Mouse (Mus musculus): ENCODE results near the gene Vezf1. TPM values are rescaled to one million over a fixed set of nuclear protein-coding genes. Genes with fewer than 3 reads are reported as not detected.

Vezf1 gene
- polyA plus RNA-seq, 1 experiment from 2014 or later: 7.6 TPM

- Histone ChIP-seq H3K4me1 (replicated peaks) (peaks cover 45% of the 10 kb centered on the region), H3K27ac (no peak overlapping the region), H3K4me2 (no peak overlapping the region), H3K9me3 (replicated peaks) (no peaks in the 10 kb centered on the region), H3K4me3 (replicated peaks) (no peak overlapping the region), H3K27me3 (no peaks in the 10 kb centered on the region), H3K9ac (no peak overlapping the region), H3K36me3 (no peaks in the 10 kb centered on the region)
- ATAC-seq (ENCODE audit: low read depth): no peak
- 27% methylated on average over 10 of the region's 10 CpGs for WGBS (ENCODE audit: insufficient replicate concordance)
- DNase-seq: no peak
Observed at GRCm38 (mm10) chr11:88117356-88118090, 49.4 kb downstream of the Vezf1 start.

GRCm38 (mm10) chr11:88118091-88118440 is 50.0 kb downstream of the Vezf1 start:
- no peaks in the 10 kb centered on the region for H3K27me3 ChIP-seq
- 43% methylated on average over 6 of the region's 6 CpGs for WGBS (ENCODE audit: insufficient replicate concordance)
- H3K9ac ChIP-seq: no peak overlapping the region
- H3K4me1 ChIP-seq (replicated peaks): peaks cover 45% of the 10 kb centered on the region
- H3K9me3 ChIP-seq (replicated peaks): no peaks in the 10 kb centered on the region
- DNase-seq (no peak), ATAC-seq (ENCODE audit: low read depth) (no peak)
- no peak overlapping the region for H3K4me3 ChIP-seq (replicated peaks)
- H3K27ac ChIP-seq: no peak overlapping the region
- no peak overlapping the region for H3K4me2 ChIP-seq
- H3K36me3 ChIP-seq: no peaks in the 10 kb centered on the region

DNA sequence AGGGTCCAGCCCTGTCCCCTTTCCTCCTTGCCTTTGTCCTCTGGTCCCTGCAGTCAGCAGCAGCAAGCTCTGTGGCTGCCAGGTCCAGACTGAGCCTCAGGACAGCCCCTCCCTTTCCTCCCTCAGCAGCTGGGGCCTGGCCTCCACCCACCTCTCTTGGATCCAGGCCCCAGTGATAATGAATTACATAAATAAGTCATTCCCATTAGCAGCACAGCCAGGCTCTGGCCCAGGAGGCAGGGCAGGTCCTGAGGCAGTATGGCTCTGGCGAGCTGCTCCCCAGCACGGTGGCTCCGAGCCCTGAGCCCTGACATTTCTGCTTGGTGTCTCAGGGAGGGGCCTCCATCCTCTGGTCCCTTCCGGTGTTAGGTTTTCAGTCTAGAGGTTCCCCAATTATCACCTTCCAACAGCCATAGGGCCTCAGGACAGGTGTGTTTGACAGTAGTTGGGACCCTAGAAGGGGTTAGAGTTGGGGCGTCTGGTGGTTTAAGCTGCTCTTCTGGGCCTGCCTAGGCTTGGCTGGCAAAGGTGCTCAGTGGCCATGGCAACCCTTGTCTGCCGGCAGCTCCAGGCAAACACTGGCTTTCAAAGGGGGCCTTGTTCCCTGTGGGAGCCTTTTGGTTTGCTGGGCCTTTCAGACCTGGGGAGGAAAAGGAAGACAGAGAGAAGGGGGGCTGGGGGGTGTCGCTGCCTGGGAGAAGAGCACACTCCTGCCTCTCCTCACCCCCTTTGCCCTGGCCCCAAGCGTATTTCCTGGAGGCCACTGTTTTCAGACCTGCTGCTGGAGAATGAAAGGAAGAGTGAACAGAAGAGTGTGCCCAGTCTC is 51.0 kb downstream of the Vezf1 start:
- no peak overlapping the region for H3K27ac ChIP-seq
- H3K9ac ChIP-seq: no peak overlapping the region
- ATAC-seq (ENCODE audit: low read depth) (0 out of 2 replicates have a peak, but pooled peaks have one; percentile 46), DNase-seq (no peak)
- H3K4me2 ChIP-seq: no peak overlapping the region
- WGBS (ENCODE audit: insufficient replicate concordance): 37% methylated on average over 8 of the region's 8 CpGs
- H3K27me3 ChIP-seq: no peaks in the 10 kb centered on the region
- no peaks in the 10 kb centered on the region for H3K9me3 ChIP-seq (replicated peaks)
- H3K36me3 ChIP-seq: no peaks in the 10 kb centered on the region
- peaks cover 38% of the 10 kb centered on the region for H3K4me1 ChIP-seq (replicated peaks)
- H3K4me3 ChIP-seq (replicated peaks): no peak overlapping the region

DNA sequence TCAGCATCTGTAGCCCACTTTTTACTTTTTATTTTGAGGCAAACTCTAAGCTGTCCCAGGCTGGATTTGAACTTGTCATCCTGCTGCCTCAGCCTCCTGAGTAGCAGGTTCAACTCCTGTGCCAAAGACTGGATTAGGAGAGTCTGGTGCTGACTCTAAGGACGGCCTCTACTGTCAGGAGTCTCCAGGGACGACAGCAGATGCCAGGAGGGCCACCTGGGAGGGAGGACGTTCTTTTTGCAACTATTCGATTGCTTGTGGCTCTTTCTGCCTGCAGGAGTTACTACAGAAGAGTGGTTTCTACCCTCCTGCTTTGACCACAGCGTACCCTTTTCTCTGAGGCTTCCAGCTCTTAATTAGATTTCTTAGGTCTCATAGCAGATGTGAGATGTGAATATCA is 54.5 kb downstream of the Vezf1 start:
- 56% methylated on average over 5 of the region's 5 CpGs for WGBS (ENCODE audit: insufficient replicate concordance)
- Histone ChIP-seq H3K4me1 (replicated peaks) (peaks cover 19% of the 10 kb centered on the region), H3K9ac (no peak overlapping the region), H3K4me3 (replicated peaks) (no peak overlapping the region), H3K36me3 (no peaks in the 10 kb centered on the region), H3K27ac (no peak overlapping the region), H3K9me3 (replicated peaks) (no peaks in the 10 kb centered on the region), H3K27me3 (peaks cover 11% of the 10 kb centered on the region), H3K4me2 (no peak overlapping the region)
- no peak for DNase-seq
- no peak for ATAC-seq (ENCODE audit: low read depth)

- Histone ChIP-seq H3K9ac (no peak overlapping the region), H3K4me3 (replicated peaks) (no peak overlapping the region), H3K4me1 (replicated peaks) (peaks cover 15% of the 10 kb centered on the region), H3K9me3 (replicated peaks) (no peaks in the 10 kb centered on the region), H3K27me3 (peaks cover 11% of the 10 kb centered on the region), H3K36me3 (no peaks in the 10 kb centered on the region), H3K4me2 (no peak overlapping the region), H3K27ac (no peak overlapping the region)
- ATAC-seq (ENCODE audit: low read depth) (no peak), DNase-seq (no peak)
- 38% methylated on average over 5 of the region's 5 CpGs for WGBS (ENCODE audit: insufficient replicate concordance)
Observed at GRCm38 (mm10) chr11:88123021-88123420, 54.9 kb downstream of the Vezf1 start.

DNA sequence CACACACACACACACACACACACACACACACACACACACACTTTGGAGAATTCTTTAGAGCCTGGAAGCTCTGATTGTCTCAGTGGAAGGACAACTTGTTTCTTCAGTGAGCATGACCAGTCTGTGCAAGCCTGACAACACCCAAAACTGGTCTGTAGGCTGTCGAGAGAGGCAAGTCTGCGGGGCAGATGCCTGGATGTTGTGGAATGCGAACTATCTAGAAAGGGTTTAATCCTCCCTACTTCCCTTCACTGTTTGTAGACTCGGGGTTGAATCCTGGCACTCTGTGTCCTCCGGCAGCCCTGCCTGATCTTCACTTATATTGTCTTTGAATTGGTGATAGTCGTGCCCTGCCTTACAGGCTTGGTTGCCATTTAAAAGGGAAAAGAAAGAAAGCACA is 55.7 kb downstream of the Vezf1 start:
- ATAC-seq (ENCODE audit: low read depth): no peak
- DNase-seq: no peak
- peaks cover 9% of the 10 kb centered on the region for H3K4me1 ChIP-seq (replicated peaks)
- H3K27ac ChIP-seq: no peak overlapping the region
- no peak overlapping the region for H3K4me3 ChIP-seq (replicated peaks)
- no peaks in the 10 kb centered on the region for H3K9me3 ChIP-seq (replicated peaks)
- no peak overlapping the region for H3K4me2 ChIP-seq
- H3K36me3 ChIP-seq: no peaks in the 10 kb centered on the region
- no peak overlapping the region for H3K9ac ChIP-seq
- 39% methylated on average over 6 of the region's 6 CpGs for WGBS (ENCODE audit: insufficient replicate concordance)
- H3K27me3 ChIP-seq: peaks cover 14% of the 10 kb centered on the region

- no peak for DNase-seq
- no peaks in the 10 kb centered on the region; the same call in 1 of the 2 replicates for H3K4me1 ChIP-seq (replicated peaks)
- no peaks in the 10 kb centered on the region for H3K36me3 ChIP-seq
- peaks cover 18% of the 10 kb centered on the region for H3K27me3 ChIP-seq
- H3K9me3 ChIP-seq (replicated peaks): no peaks in the 10 kb centered on the region
- no peak overlapping the region for H3K9ac ChIP-seq
- H3K4me3 ChIP-seq (replicated peaks): no peak overlapping the region
- no peak overlapping the region for H3K27ac ChIP-seq
- ATAC-seq (ENCODE audit: low read depth): no peak
- 58% methylated on average over 7 of the region's 7 CpGs for whole genome bisulfite sequencing (ENCODE audit: insufficient replicate concordance)
- no peak overlapping the region for H3K4me2 ChIP-seq
Observed at GRCm38 (mm10) chr11:88125483-88125882, 57.4 kb downstream of the Vezf1 start.

GRCm38 (mm10) chr11:88126306-88126793 is 58.3 kb downstream of the Vezf1 start:
- H3K27me3 ChIP-seq: peaks cover 18% of the 10 kb centered on the region
- no peak overlapping the region for H3K27ac ChIP-seq
- no peak overlapping the region for H3K9ac ChIP-seq
- H3K36me3 ChIP-seq: no peaks in the 10 kb centered on the region
- H3K9me3 ChIP-seq (replicated peaks): no peaks in the 10 kb centered on the region
- peaks cover under 1% of the 10 kb centered on the region for H3K4me1 ChIP-seq (replicated peaks)
- no peak for ATAC-seq (ENCODE audit: low read depth)
- H3K4me3 ChIP-seq (replicated peaks): no peak overlapping the region
- no peak overlapping the region for H3K4me2 ChIP-seq
- WGBS (ENCODE audit: insufficient replicate concordance): 34% methylated on average over 5 of the region's 5 CpGs
- no peak for DNase-seq

GRCm38 (mm10) chr11:88128461-88128860 is 60.4 kb downstream of the Vezf1 start:
- no peaks in the 10 kb centered on the region for H3K36me3 ChIP-seq
- WGBS (ENCODE audit: insufficient replicate concordance): 75% methylated on average over 9 of the region's 9 CpGs
- H3K9ac ChIP-seq: no peak overlapping the region
- peaks cover 9% of the 10 kb centered on the region for H3K4me1 ChIP-seq (replicated peaks)
- H3K4me2 ChIP-seq: no peak overlapping the region
- no peaks in the 10 kb centered on the region for H3K9me3 ChIP-seq (replicated peaks)
- ATAC-seq (ENCODE audit: low read depth) (no peak), DNase-seq (no peak)
- no peak overlapping the region for H3K4me3 ChIP-seq (replicated peaks)
- H3K27ac ChIP-seq: no peak overlapping the region
- H3K27me3 ChIP-seq: peaks cover 22% of the 10 kb centered on the region

DNA sequence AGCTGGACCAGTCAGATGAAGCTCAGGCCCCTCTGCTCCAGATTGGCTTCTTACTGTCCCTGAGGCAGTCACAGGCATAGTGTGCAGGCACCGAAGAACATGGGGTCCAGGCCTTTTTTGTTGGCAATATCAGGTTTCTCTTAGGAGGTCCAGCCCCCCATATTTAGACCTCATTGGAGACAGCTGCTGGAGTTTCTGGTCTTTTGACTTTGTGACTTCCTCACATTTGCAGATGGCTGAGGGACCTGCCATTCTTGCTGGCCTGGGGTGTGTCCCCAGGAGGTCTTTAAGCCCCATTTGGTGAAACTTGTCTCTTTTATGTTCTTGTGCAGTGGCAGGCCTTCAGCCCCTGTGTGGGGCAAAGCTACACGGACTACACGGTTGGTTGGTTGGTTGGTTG is 61.2 kb downstream of the Vezf1 start:
- no peak for ATAC-seq (ENCODE audit: low read depth)
- no peak overlapping the region for H3K27ac ChIP-seq
- DNase-seq: no peak
- peaks cover 9% of the 10 kb centered on the region for H3K4me1 ChIP-seq (replicated peaks)
- no peak overlapping the region for H3K9ac ChIP-seq
- peaks cover 22% of the 10 kb centered on the region for H3K27me3 ChIP-seq
- no peak overlapping the region for H3K4me2 ChIP-seq
- H3K36me3 ChIP-seq: no peaks in the 10 kb centered on the region
- H3K4me3 ChIP-seq (replicated peaks): no peak overlapping the region
- WGBS (ENCODE audit: insufficient replicate concordance): 74% methylated on average over 3 of the region's 3 CpGs
- no peaks in the 10 kb centered on the region for H3K9me3 ChIP-seq (replicated peaks)

DNA sequence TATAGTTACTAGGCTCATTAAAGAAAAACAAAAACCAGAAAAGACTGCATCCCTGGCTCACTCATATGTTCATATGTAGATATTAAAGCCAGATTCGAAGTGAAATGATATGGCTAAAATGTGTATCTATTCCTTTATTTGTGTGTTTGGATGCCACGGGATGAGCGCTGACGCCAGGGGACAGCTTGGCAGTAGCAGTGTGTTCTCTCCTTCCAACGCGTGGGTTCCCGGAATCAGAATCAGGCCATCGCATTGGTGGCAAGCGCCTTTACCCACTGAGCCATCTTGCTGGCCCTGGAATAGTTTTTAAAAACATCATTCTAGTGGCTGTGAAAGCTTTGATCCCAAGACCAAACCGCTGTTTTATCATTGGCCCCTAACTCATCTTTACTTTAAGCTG is 61.9 kb downstream of the Vezf1 start:
- Histone ChIP-seq H3K4me3 (replicated peaks) (no peak overlapping the region), H3K4me2 (no peak overlapping the region), H3K36me3 (no peaks in the 10 kb centered on the region), H3K4me1 (replicated peaks) (peaks cover 9% of the 10 kb centered on the region), H3K9me3 (replicated peaks) (no peaks in the 10 kb centered on the region), H3K9ac (no peak overlapping the region), H3K27ac (no peak overlapping the region), H3K27me3 (peaks cover 22% of the 10 kb centered on the region)
- ATAC-seq (ENCODE audit: low read depth) (no peak), DNase-seq (no peak)
- WGBS (ENCODE audit: insufficient replicate concordance): 86% methylated on average over 10 of the region's 10 CpGs

Data from liver, embryonic 13.5 days (tissue).